Mouse (Mus musculus) kidney, adult 2 months (tissue): ENCODE measurements at regions not wholly inside any gene's neighbourhood (a gene's known extent, or its start where the extent isn't known, plus 50 kb on each side); places are given as distances from the start of the nearest gene placed in this dataset.
A peak's percentile ranks its signal among the peaks of the same experiment; 100 is the strongest.

ENCODE experiments used
- DNase-seq: peaks from one replicate; pipeline ENCODE4 v3.0.0; 2021
- H3K27ac ChIP-seq: fragments of 200-500 bp; 2 replicates; pipeline ENCODE4 v1.5.1; 2012; ENCODE audit warnings: low read depth, low read length, control low read depth, inconsistent platforms; ENCODE audit not compliant: insufficient read depth
- H3K27me3 ChIP-seq: fragments of 200-500 bp; replicated peaks from 2 replicates; pipeline ENCODE4 v1.6.1; 2012; ENCODE audit warnings: mild to moderate bottlenecking, moderate library complexity, low read length, inconsistent platforms; ENCODE audit not compliant: control insufficient read depth, insufficient read depth
- H3K36me3 ChIP-seq: fragments of 200-500 bp; 2 replicates; pipeline ENCODE4 v1.6.1; 2012; ENCODE audit warnings: mild to moderate bottlenecking, moderate library complexity, low read length, inconsistent platforms; ENCODE audit not compliant: control insufficient read depth, insufficient read depth
- H3K4me1 ChIP-seq: fragments of 200-500 bp; 2 replicates; pipeline ENCODE4 v1.6.1; 2011; ENCODE audit warnings: low read length; ENCODE audit not compliant: control insufficient read depth, insufficient read depth
- H3K4me3 ChIP-seq: fragments of 200-500 bp; 2 replicates; pipeline ENCODE4 v1.5.1; 2011; ENCODE audit warnings: mild to moderate bottlenecking, low read depth, low read length, control low read depth; ENCODE audit not compliant: insufficient read depth
- CTCF ChIP-seq: fragments of 200-500 bp; conservative IDR thresholded peaks from 2 replicates; pipeline ENCODE4 v1.5.1; 2011; ENCODE audit warnings: low read depth, mild to moderate bottlenecking, control low read depth, low read length, moderate library complexity, mixed read lengths; ENCODE audit not compliant: insufficient read depth, insufficient read length
- POLR2A ChIP-seq: fragments of 200-500 bp; IDR thresholded peaks from one replicate; pipeline ENCODE4 v1.6.1; 2011; ENCODE audit warnings: low read depth, low read length, control low read depth
- WGBS: fragments of 180-500 bp; shearing (Covaris S2); methylation state at CpG from one replicate; pipeline ENCODE4 v1.1.7; 2018; 5-methylcytosine and 5-hydroxymethylcytosine counted together

DNA sequence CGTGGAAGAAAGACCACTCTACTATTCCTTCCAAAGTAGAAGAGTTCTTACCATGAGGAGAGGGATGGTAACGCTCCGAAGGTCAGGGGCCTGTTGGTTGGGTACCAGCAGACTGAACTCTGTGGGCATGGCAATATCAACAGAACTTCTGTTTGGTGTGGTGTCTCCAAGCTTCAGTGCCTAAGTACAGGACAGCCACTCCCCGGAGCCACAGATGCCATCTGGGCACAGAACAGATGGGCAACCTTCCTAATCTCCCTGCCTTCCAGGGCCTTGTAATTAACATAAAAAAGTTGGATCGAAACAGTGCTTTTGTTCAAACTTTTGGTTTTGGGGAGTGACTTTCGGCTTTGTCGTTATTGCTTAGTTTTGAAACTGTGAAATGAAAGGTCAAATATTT, 116.6 kb upstream of the Map3k1 start:
- DNase-seq = no peak
- H3K4me1 ChIP-seq = no peaks in the 10 kb centered on the region
- H3K36me3 ChIP-seq = no peaks in the 10 kb centered on the region
- WGBS = 90% methylated on average over 7 of the region's 7 CpGs
- no peak overlapping the region for H3K4me3 ChIP-seq
- H3K27me3 ChIP-seq = no peaks in the 10 kb centered on the region; the same call in 1 of the 2 replicates
- TF ChIP-seq CTCF (no peak), POLR2A (no peak)
- H3K27ac ChIP-seq = no peak overlapping the region

DNA sequence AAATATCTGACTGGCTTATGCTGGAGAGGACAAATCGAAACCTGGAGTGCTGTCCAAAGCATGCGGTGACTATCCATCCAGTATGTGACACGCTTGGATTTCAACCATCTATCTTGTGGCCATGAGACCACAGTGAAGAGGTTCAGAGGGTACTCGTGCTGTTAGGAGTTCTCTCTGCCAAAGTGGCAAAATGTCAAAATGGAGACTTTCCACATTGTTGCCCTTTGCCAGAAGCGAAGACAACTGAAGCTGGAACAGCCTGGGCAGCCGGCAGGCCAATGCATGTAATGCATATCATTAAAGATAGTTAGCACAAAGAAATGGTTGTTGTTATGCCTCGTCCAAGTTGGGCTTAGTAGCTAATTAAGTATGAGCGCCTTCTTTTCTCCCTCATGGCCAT, 118.0 kb upstream of the Map3k1 start:
- no peak overlapping the region for H3K27ac ChIP-seq
- H3K4me1 ChIP-seq = peaks cover 1% of the 10 kb centered on the region; the same call in 1 of the 2 replicates
- no peak for TF ChIP-seq CTCF
- no peak for TF ChIP-seq POLR2A
- H3K4me3 ChIP-seq = no peak overlapping the region
- no peak for DNase-seq
- no peaks in the 10 kb centered on the region; the same call in 1 of the 2 replicates for H3K27me3 ChIP-seq
- WGBS = 76% methylated on average over 8 of the region's 8 CpGs
- H3K36me3 ChIP-seq = no peaks in the 10 kb centered on the region

DNA sequence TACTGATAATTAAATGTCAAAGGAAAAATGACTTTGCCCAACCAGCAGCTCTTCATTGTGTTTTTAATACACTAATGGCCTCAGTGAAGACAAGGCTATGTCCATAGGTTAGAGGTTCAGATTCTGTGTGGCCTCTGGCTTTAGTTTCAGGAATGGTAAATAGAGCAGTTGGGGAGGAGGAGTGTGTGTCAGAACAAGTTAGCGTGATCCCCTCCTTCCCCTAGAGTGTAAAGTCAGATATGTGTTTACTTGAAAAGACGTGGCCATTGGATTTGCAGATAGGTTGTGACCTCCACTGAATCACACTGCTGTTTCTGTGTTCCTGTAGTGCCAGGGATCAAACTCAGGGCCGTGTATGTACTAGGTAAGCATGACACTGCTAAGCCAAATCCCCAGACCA, 118.7 kb upstream of the Map3k1 start:
- H3K4me3 ChIP-seq = no peak overlapping the region
- WGBS = 78% methylated on average over 3 of the region's 3 CpGs
- no peaks in the 10 kb centered on the region for H3K36me3 ChIP-seq
- H3K27me3 ChIP-seq = no peaks in the 10 kb centered on the region; the same call in 1 of the 2 replicates
- H3K27ac ChIP-seq = no peak overlapping the region
- TF ChIP-seq CTCF = no peak
- peaks cover 5% of the 10 kb centered on the region for H3K4me1 ChIP-seq
- no peak for DNase-seq

DNA sequence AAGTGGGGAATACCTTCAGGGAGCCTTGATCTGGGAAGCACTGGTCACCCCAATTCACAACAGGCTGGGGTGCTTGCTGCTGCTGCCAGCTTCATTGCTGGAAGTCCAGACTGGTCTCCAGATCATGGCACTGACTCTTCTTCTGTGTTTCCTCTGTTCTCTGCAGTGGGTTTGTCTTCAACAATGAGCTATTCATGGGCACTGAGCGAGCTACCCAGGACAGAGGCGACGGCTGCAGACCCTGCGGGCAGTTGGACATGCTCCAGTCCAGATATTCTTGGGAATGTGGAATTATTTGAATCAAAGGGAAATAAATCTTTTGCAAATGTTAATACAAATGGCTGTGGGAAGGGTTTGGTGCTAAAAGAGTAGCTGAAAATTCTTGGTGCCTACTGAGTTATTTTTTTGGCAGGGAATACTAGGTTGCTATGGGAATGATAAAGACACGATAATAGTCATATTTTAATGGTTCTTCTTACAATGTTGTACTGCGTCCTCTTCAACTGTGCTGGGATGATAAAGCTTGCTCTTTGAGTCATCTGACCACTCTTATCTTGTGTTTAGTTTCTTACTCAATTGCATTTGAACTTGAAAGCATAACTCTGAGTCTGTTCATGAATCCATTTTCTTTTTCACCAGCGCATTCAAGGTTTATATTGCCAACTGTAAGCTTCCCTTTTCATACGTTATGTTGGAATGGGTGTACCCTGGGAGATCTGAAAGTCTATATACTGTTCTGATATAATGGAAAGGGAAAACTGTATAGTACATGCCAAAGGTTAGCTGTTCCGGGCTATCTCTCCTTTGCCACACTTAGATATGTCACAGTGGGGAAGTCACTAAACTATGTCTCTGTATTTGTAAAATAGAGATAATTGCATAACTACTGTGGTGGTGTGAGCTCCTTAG, 120.1 kb upstream of the Map3k1 start:
- no peak overlapping the region for H3K27ac ChIP-seq
- TF ChIP-seq CTCF = no peak
- no peak for TF ChIP-seq POLR2A
- H3K4me3 ChIP-seq = no peak overlapping the region
- H3K36me3 ChIP-seq = no peaks in the 10 kb centered on the region
- DNase-seq = no peak
- 88% methylated on average over 9 of the region's 9 CpGs for WGBS
- no peaks in the 10 kb centered on the region; the same call in 1 of the 2 replicates for H3K27me3 ChIP-seq
- peaks cover 9% of the 10 kb centered on the region for H3K4me1 ChIP-seq

DNA sequence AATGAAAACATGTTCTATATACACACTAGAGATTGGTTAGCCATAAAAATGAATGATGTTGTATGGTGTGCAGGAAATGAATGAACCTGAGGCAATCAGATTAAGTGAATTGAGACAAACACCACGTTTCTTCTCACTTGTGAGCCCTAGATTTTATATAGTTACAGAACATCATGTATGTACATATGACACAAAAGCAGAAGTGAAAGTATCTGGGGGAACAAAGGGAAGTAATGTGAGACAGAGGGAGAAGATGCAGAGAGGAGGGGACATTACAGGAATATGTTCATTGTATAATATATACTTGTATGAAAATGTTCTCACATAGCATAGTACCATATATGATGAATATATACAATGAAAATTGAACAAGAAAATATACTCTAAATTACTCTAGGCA, 121.1 kb upstream of the Map3k1 start:
- H3K27ac ChIP-seq = no peak overlapping the region
- TF ChIP-seq POLR2A = no peak
- TF ChIP-seq CTCF = no peak
- peaks cover 11% of the 10 kb centered on the region for H3K4me1 ChIP-seq
- DNase-seq = no peak
- 59% methylated on average over 1 of the region's 1 CpGs for WGBS
- no peaks in the 10 kb centered on the region for H3K36me3 ChIP-seq
- no peak overlapping the region for H3K4me3 ChIP-seq
- H3K27me3 ChIP-seq = no peaks in the 10 kb centered on the region

DNA sequence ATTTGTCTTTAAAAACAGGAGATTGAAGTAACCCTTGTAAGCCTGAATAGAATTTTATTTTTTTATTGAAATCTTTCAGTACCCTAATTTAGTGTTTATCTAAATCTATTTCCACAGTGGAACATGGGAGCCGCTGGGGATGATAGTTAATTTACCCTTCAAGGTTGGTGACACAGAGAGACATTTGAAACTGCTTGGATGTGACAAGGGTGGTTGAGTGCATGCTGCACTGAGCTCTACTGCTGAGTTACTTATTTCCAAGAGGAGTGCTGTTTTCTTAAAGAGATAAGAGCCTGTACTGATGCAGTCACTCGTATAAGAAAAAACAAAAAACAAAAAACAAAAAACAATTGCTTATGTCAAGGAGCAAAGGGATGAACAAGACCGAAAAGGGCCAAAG, 123.7 kb upstream of the Map3k1 start:
- H3K27me3 ChIP-seq = no peaks in the 10 kb centered on the region
- no peak for TF ChIP-seq CTCF
- TF ChIP-seq POLR2A = no peak
- no peak overlapping the region for H3K27ac ChIP-seq
- peaks cover 21% of the 10 kb centered on the region for H3K4me1 ChIP-seq
- no peaks in the 10 kb centered on the region for H3K36me3 ChIP-seq
- DNase-seq = peak; percentile 48
- H3K4me3 ChIP-seq = no peak overlapping the region
- WGBS = 49% methylated on average over 3 of the region's 3 CpGs

DNA sequence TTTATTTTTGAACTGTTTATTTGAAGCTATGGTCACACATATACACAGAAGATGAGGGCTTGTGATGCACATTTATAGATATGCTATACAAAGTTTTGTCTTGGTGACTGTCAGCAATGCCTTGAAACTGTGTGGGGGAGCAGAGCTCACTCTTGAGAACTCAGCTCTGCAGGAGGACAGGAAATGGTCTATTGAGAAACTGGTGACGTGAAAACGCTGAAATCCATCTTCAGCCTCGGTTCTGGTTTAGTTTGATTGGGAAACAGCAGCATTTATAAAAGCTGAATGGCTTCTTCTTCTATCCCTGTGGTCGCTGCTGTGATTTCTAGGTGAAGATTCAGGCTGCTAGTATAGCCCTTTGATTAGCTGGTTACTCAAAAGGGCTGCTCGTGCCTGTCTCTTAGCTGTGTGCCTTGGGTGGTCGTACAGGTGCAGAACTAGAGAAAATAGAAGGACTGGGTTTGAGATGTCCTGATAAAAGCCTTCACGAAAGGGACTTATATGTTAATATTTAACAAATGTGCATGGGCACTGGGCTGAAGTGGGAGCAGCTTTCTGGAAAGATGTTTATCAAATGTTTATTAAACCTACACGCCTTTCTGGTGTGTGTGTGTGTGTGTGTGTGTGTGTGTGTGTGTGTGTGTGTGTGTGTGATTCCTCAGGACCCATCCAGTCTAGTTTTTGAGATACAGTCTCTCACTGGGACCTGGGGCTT, 124.9 kb upstream of the Map3k1 start:
- H3K4me1 ChIP-seq = peaks cover 22% of the 10 kb centered on the region
- H3K27me3 ChIP-seq = no peaks in the 10 kb centered on the region
- H3K36me3 ChIP-seq = no peaks in the 10 kb centered on the region
- DNase-seq = peak; percentile 58
- 33% methylated on average over 8 of the region's 8 CpGs for WGBS
- TF ChIP-seq CTCF (no peak), POLR2A (no peak)
- H3K27ac ChIP-seq = peak overlapping the region; percentile 91
- H3K4me3 ChIP-seq = no peak overlapping the region
